Mouse (Mus musculus): ENCODE data around the gene Itgax. TPM values are rescaled to one million over a fixed set of nuclear protein-coding genes. Genes with fewer than 3 reads are reported as not detected.
"Not testable (repeated sequence)": the region's sequence is repeated elsewhere in the genome, so short reads cannot be mapped to it uniquely, and the experiment has no call there.

The Itgax gene
- polyA plus RNA-seq, 1 experiment from 2014 or later = not detected

DNA sequence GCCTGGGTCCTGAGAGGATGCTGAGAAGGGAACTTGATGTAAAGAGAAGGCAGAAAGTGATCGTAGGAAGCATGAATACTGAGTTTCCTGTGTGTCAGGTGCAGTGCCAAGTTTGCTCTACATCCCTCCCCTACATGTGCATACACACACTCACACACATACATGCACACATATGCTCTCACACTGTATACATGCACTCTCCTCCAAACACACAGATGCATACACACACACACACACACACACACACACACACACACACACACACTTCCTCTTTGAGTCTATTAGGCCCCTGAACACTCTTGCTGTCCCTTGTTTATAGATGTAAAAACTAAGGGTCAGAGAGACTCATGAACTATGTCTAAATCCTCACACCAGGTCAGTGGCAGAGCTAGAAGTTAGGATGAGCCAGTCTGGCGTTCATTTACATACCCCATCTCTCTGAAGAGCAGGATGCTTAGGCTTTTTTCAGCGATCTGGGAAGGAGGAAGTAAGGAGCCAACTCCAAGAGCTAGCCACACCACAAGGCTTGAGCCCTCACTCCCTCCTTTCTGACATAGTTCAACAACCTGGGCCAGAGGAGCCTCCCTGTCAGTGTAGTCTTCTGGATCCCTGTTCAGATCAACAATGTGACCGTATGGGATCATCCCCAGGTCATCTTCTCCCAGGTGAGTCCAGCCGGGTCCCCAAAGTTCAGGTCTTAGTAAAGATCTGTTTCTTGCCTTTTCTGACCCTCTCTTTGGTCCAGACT is 14.0 kb upstream of the Itgax start:
- no peak overlapping the region for H3K27ac ChIP-seq
- peaks cover 3% of the 10 kb centered on the region; the same call in 1 of the 2 replicates for H3K27me3 ChIP-seq
- WGBS = 77% methylated on average over 5 of the region's 5 CpGs

DNA sequence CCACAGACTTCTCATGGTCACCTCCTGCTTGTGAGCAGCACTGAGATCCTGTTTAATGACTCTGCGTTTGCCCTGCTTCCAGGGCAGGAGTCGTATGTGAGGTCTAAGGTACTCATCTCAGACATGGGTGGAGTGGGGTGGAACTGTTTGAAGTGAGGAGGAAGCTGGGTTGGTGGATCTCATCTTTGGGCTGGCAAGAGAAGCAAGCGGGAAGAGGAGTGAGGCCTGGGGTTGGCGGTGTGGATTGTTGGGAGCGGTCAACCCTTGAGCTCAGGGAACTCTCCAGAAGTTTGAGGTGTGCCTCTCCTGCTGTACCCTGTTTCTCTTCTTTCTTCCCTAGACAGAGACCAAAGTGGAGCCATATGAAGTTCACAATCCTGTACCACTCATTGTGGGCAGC is 13.0 kb upstream of the Itgax start:
- Histone ChIP-seq H3K4me1 (replicated peaks) (no peaks in the 10 kb centered on the region), H3K36me3 (no peaks in the 10 kb centered on the region), H3K27me3 (peaks cover 3% of the 10 kb centered on the region; the same call in 1 of the 2 replicates), H3K4me3 (replicated peaks) (no peak overlapping the region), H3K9me3 (no peaks in the 10 kb centered on the region), H3K4me2 (no peak overlapping the region), H3K9ac (replicated peaks) (no peak overlapping the region), H3K27ac (no peak overlapping the region)
- 86% methylated on average over 5 of the region's 5 CpGs for WGBS
- no peak for ATAC-seq (ENCODE audit: insufficient number of reproducible peaks, insufficient read depth, low FRiP score, low TSS enrichment, low read depth)

More for the DNA sequence above, 14.0 kb upstream of the Itgax start:
- no peak for ATAC-seq (ENCODE audit: insufficient number of reproducible peaks, insufficient read depth, low FRiP score, low TSS enrichment, low read depth)
- H3K9ac ChIP-seq (replicated peaks) = no peak overlapping the region
- H3K36me3 ChIP-seq = no peaks in the 10 kb centered on the region
- no peak overlapping the region for H3K4me2 ChIP-seq
- H3K9me3 ChIP-seq = no peaks in the 10 kb centered on the region
- H3K4me1 ChIP-seq (replicated peaks) = no peaks in the 10 kb centered on the region
- no peak overlapping the region for H3K4me3 ChIP-seq (replicated peaks)

DNA sequence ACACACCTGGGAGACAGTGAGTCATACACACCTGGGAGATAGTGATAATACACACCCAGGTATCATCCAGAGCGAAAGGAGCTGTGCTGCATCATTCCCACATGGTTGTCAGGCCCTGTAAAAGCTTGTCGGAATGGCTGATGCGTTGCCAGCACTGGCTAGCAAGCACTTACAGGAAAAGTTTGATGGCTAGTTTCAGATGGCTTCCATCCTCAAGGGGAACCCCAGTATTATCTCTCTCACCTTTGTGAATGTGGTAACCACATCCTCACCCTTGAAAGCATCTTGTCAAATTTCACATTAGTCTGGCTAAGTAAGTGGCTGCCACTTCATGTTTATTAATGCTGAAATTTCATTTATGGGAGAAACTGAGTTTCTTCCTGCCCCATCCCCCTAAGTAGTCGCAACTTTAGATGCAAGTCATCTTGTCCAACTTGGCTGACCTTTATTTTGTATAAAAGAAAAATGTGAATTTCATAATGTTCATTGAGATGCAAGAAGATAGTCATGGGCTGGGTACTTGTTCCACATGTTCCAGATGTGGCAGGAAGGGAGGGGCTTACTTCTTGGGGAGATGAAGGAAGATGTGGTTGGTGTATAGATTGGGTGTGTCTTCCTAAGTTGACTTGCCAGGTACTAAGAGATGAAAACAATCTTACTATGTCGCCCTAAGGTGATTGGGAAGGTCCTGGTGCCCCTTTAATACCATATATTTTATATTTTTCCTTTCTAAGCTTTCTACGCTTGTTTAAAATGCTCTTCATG is 9.4 kb upstream of the Itgax start:
- no peak overlapping the region for H3K9ac ChIP-seq (replicated peaks)
- H3K27me3 ChIP-seq = 0 out of 2 replicates have a peak, but pooled peaks cover 3% of the 10 kb centered on the region
- no peaks in the 10 kb centered on the region for H3K9me3 ChIP-seq
- no peak overlapping the region for H3K27ac ChIP-seq
- no peak overlapping the region for H3K4me3 ChIP-seq (replicated peaks)
- no peaks in the 10 kb centered on the region for H3K4me1 ChIP-seq (replicated peaks)
- H3K4me2 ChIP-seq = no peak overlapping the region
- ATAC-seq (ENCODE audit: insufficient number of reproducible peaks, insufficient read depth, low FRiP score, low TSS enrichment, low read depth) = no peak
- no peaks in the 10 kb centered on the region for H3K36me3 ChIP-seq
- WGBS = 80% methylated on average over 6 of the region's 6 CpGs

- Histone ChIP-seq H3K27me3 (no peaks in the 10 kb centered on the region), H3K9ac (replicated peaks) (no peak overlapping the region), H3K4me3 (replicated peaks) (no peak overlapping the region), H3K4me2 (no peak overlapping the region), H3K27ac (no peak overlapping the region), H3K4me1 (replicated peaks) (no peaks in the 10 kb centered on the region), H3K9me3 (no peaks in the 10 kb centered on the region), H3K36me3 (no peaks in the 10 kb centered on the region)
- 90% methylated on average over 5 of the region's 5 CpGs for WGBS
- no peak for ATAC-seq (ENCODE audit: insufficient number of reproducible peaks, insufficient read depth, low FRiP score, low TSS enrichment, low read depth)
Measured at GRCm38 (mm10) chr7:128132148-128132547, 2.8 kb downstream of the Itgax start.

- Histone ChIP-seq H3K36me3 (no peaks in the 10 kb centered on the region), H3K9me3 (no peaks in the 10 kb centered on the region)
- 90% methylated on average over 2 of the region's 2 CpGs for WGBS
Measured at GRCm38 (mm10) chr7:128133596-128133995, 4.2 kb downstream of the Itgax start.

GRCm38 (mm10) chr7:128136927-128137326 is 7.6 kb downstream of the Itgax start:
- Histone ChIP-seq H3K27ac (no peak overlapping the region), H3K4me1 (replicated peaks) (no peaks in the 10 kb centered on the region), H3K36me3 (no peaks in the 10 kb centered on the region), H3K4me2 (no peak overlapping the region), H3K9ac (replicated peaks) (no peak overlapping the region), H3K27me3 (no peaks in the 10 kb centered on the region), H3K4me3 (replicated peaks) (no peak overlapping the region), H3K9me3 (no peaks in the 10 kb centered on the region)
- WGBS = 32% methylated on average over 4 of the region's 4 CpGs
- ATAC-seq (ENCODE audit: insufficient number of reproducible peaks, insufficient read depth, low FRiP score, low TSS enrichment, low read depth) = no peak

More at GRCm38 (mm10) chr7:128133596-128133995, 4.2 kb downstream of the Itgax start:
- Histone ChIP-seq H3K27ac (no peak overlapping the region), H3K4me1 (replicated peaks) (no peaks in the 10 kb centered on the region), H3K4me3 (replicated peaks) (no peak overlapping the region), H3K27me3 (no peaks in the 10 kb centered on the region), H3K4me2 (no peak overlapping the region), H3K9ac (replicated peaks) (no peak overlapping the region)
- no peak for ATAC-seq (ENCODE audit: insufficient number of reproducible peaks, insufficient read depth, low FRiP score, low TSS enrichment, low read depth)

- H3K4me2 ChIP-seq = no peak overlapping the region
- H3K27ac ChIP-seq = no peak overlapping the region
- 92% methylated on average over 6 of the region's 6 CpGs for WGBS
- H3K4me3 ChIP-seq (replicated peaks) = no peak overlapping the region
- H3K36me3 ChIP-seq = no peaks in the 10 kb centered on the region
- H3K27me3 ChIP-seq = peaks cover 3% of the 10 kb centered on the region; the same call in 1 of the 2 replicates
- no peak overlapping the region for H3K9ac ChIP-seq (replicated peaks)
- H3K4me1 ChIP-seq (replicated peaks) = no peaks in the 10 kb centered on the region
- no peak for ATAC-seq (ENCODE audit: insufficient number of reproducible peaks, insufficient read depth, low FRiP score, low TSS enrichment, low read depth)
- no peaks in the 10 kb centered on the region for H3K9me3 ChIP-seq
Measured at GRCm38 (mm10) chr7:128139611-128140010, 10.3 kb downstream of the Itgax start.

DNA sequence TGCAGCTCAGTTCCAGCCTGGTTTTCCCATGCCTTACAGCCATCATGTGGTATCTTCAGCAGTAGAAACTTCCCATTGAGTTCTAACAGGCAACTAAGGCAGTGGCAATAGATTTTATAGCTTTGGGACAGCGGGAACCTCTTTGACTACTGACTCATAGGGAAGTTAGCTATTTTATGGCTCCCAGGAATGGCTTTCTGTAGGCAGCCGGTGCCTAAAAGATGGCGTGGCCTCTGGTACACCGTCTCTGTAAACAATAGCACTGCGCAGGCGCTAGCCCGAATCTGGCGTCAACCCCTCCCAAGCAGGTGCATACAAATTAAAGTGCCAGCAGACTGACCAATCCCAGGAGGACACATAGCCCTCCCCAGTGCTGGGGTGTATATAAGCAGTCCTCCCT is 21.6 kb downstream of the Itgax start:
- no peaks in the 10 kb centered on the region for H3K36me3 ChIP-seq
- ATAC-seq (ENCODE audit: insufficient number of reproducible peaks, insufficient read depth, low FRiP score, low TSS enrichment, low read depth) = no peak
- WGBS = 73% methylated on average over 8 of the region's 8 CpGs

DNA sequence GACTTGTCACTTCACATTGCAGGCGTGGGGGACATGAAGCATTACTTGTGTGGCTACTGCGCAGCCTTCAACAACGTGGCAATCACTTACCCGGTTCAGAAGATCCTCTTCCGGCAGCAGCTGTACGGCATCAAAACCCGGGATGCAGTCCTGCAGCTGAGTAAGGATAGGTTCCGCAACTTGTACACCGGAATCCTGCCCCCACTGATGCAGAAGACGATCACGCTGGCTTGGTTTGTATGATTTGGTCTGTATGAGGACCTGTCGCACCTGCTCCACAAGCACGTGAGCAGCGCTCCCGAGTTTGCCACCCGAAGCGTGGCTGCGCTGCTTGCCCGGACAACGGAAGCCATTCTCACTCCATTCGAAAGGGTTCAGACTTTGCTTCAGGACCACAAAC is 24.7 kb downstream of the Itgax start, which contains the start of gene Itgad:
Gene Itgad, plus strand, starts transcription at position 301 of the 400 bp plus-strand sequence.
- H3K9me3 ChIP-seq = no peaks in the 10 kb centered on the region
- no peak within 1 kb of the TSS for H3K9ac ChIP-seq (replicated peaks)
- H3K36me3 ChIP-seq = no peaks in the 10 kb centered on the region
- no peak within 1 kb of the TSS for H3K4me2 ChIP-seq
- no peak for ATAC-seq (ENCODE audit: insufficient number of reproducible peaks, insufficient read depth, low FRiP score, low TSS enrichment, low read depth)
- WGBS = 90% methylated on average over 21 of the region's 21 CpGs
- H3K4me3 ChIP-seq (replicated peaks) = no peak within 1 kb of the TSS
- no peak within 1 kb of the TSS for H3K27ac ChIP-seq
- H3K27me3 ChIP-seq = no peaks in the 10 kb centered on the region
- no peaks in the 10 kb centered on the region for H3K4me1 ChIP-seq (replicated peaks)

More for the DNA sequence above, 21.6 kb downstream of the Itgax start:
- Histone ChIP-seq H3K27me3 (no peaks in the 10 kb centered on the region), H3K9me3 (no peaks in the 10 kb centered on the region), H3K4me3 (replicated peaks) (no peak overlapping the region), H3K9ac (replicated peaks) (no peak overlapping the region), H3K4me1 (replicated peaks) (no peaks in the 10 kb centered on the region), H3K4me2 (no peak overlapping the region), H3K27ac (no peak overlapping the region)

GRCm38 (mm10) chr7:128154924-128155323 is 25.6 kb downstream of the Itgax start:
- H3K9me3 ChIP-seq = no peaks in the 10 kb centered on the region
- H3K27ac ChIP-seq = no peak overlapping the region
- no peak for ATAC-seq (ENCODE audit: insufficient number of reproducible peaks, insufficient read depth, low FRiP score, low TSS enrichment, low read depth)
- no peak overlapping the region for H3K4me2 ChIP-seq
- WGBS = 66% methylated on average over 10 of the region's 10 CpGs
- no peaks in the 10 kb centered on the region for H3K36me3 ChIP-seq
- no peak overlapping the region for H3K4me3 ChIP-seq (replicated peaks)
- no peaks in the 10 kb centered on the region for H3K4me1 ChIP-seq (replicated peaks)
- no peak overlapping the region for H3K9ac ChIP-seq (replicated peaks)
- no peaks in the 10 kb centered on the region for H3K27me3 ChIP-seq

DNA sequence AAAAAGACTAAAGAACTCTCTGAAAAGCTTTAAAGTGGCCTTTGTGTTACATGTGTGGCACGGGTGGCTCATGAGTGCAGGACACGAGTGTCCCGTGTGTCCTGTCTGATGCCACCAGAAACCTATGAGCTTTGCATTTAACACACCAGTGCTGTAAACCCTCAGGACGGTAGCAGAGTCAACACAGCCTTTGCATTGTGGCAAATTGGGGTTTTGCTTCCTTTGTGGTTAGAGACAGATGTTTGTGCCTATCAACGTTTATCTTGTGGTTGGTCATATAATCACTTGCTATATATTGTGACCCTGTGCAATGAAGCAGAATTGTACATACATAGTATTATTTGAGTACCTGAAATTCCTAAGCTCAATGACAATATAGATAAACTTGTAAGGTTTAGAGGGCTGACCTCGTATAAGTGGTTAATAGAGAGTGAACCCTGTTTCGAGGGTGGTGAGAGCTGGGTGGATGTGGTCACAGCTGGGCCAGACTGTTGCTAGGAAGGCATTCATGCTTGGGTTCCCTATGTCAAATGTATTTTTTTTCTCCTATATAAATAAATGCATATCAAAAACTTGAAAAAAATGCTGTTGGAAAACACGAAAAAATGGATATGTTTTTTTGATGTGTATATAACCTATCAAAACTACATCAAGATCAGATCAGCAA is 29.5 kb downstream of the Itgax start:
- not testable (repeated sequence) for ATAC-seq (ENCODE audit: insufficient number of reproducible peaks, insufficient read depth, low FRiP score, low TSS enrichment, low read depth); H3K27me3 ChIP-seq; H3K4me2 ChIP-seq; H3K36me3 ChIP-seq; H3K9ac ChIP-seq (replicated peaks); H3K27ac ChIP-seq; H3K4me3 ChIP-seq (replicated peaks); H3K9me3 ChIP-seq; H3K4me1 ChIP-seq (replicated peaks)
- 69% methylated on average over 8 of the region's 8 CpGs for WGBS
